Mouse (Mus musculus): ENCODE results near the gene Pdcd5. TPM values are rescaled to one million over a fixed set of nuclear protein-coding genes. Genes with fewer than 3 reads are reported as not detected.

The Pdcd5 gene
- polyA plus RNA-seq, 1 experiment from 2014 or later: 224 TPM

- 86% methylated on average over 3 of the region's 3 CpGs for WGBS
Observed at GRCm38 (mm10) chr7:35681559-35681958, 34.2 kb upstream of the Pdcd5 start.

DNA sequence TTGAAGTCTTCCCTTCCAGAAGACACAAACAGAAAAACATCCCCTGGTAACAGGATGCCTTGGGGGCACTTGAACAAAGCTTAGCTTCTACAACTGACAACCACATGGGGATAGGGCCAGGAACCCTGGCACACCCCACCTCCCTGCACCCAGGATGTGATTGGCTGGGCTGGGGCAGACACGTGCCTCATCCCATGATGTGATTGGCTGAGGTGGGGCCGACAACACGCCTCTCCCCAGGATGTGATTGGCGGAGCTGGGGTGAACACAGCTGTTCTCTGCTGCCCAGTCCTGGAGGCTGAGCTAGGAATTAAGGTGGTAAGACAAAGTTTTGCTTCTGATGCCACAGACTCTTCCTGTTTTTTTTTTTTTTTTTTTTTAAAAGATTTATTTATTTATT, 31.7 kb upstream of the Pdcd5 start:
- Histone ChIP-seq H3K27me3 (ENCODE audit: control insufficient read depth, insufficient read depth, low read depth, low read length) (no peaks in the 10 kb centered on the region), H3K4me1 (replicated peaks; ENCODE audit: control insufficient read depth, insufficient read depth, low read length) (no peaks in the 10 kb centered on the region), H3K4me2 (ENCODE audit: low read depth, low read length) (no peak overlapping the region), H3K36me3 (ENCODE audit: control insufficient read depth, insufficient read depth, low read length) (no peaks in the 10 kb centered on the region), H3K9ac (ENCODE audit: low read length) (no peak overlapping the region), H3K9me3 (ENCODE audit: control insufficient read depth, low read length) (no peaks in the 10 kb centered on the region), H3K4me3 (ENCODE audit: low read length) (no peak overlapping the region), H3K27ac (ENCODE audit: low read length) (no peak overlapping the region)
- WGBS: 76% methylated on average over 4 of the region's 4 CpGs
- no peak for ATAC-seq (ENCODE audit: low read depth)

More at GRCm38 (mm10) chr7:35681559-35681958, 34.2 kb upstream of the Pdcd5 start:
- Histone ChIP-seq H3K4me2 (ENCODE audit: low read depth, low read length) (no peak overlapping the region), H3K36me3 (ENCODE audit: control insufficient read depth, insufficient read depth, low read length) (no peaks in the 10 kb centered on the region), H3K4me3 (ENCODE audit: low read length) (no peak overlapping the region), H3K9me3 (ENCODE audit: control insufficient read depth, low read length) (no peaks in the 10 kb centered on the region), H3K4me1 (replicated peaks; ENCODE audit: control insufficient read depth, insufficient read depth, low read length) (no peaks in the 10 kb centered on the region; the same call in 1 of the 2 replicates), H3K27ac (ENCODE audit: low read length) (no peak overlapping the region), H3K27me3 (ENCODE audit: control insufficient read depth, insufficient read depth, low read depth, low read length) (no peaks in the 10 kb centered on the region), H3K9ac (ENCODE audit: low read length) (no peak overlapping the region)
- no peak for ATAC-seq (ENCODE audit: low read depth)

DNA sequence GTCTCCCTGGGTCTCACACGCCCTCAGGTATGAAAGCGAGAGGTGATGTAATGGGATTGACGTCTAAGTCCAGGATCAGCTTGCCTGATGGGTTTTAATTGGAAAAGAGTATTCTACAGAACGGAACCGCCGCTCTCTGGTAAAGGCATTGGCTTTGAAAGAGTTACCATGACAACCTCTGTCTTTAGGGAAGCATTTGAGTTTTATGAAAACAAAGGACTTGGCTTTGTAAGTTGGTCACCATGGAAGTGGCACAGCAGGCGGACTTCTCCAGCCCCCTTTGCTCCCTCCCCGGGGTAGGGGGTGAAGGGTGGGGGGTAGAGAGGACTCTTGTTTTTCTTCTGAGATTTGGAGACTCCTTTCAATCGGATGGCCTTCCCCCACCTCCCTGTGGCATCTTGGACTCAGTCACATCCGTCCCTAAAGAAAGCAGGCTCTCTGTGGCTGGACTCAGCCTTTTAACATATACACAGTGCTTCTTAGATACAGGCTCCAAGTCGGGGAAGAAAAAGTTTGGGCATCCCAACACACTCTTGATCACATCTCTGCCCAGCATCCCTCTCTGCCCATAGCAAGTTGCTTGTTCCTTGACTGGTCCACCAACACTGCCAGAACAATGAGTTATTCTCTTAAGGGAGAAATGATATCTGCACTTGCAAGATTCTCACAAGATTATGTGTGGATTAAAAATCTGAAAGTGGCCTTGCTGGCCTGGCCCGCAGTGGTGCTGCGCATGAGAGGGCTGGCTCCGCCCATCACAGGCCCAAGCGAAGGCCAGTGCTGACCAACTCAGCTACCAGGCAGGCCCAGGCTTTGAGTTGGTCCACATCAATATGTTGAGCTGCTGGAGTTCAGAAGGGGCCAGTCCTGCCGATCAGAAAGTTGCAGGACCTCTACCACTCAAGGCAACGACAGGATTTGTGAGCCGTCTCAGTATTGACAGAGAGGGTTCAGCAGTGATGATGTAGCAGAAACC, 21.0 kb upstream of the Pdcd5 start:
- no peaks in the 10 kb centered on the region for H3K4me1 ChIP-seq (replicated peaks; ENCODE audit: control insufficient read depth, insufficient read depth, low read length)
- H3K36me3 ChIP-seq (ENCODE audit: control insufficient read depth, insufficient read depth, low read length): no peaks in the 10 kb centered on the region
- no peak overlapping the region for H3K4me3 ChIP-seq (ENCODE audit: low read length)
- H3K4me2 ChIP-seq (ENCODE audit: low read depth, low read length): no peak overlapping the region
- 53% methylated on average over 18 of the region's 18 CpGs for WGBS
- no peak overlapping the region for H3K9ac ChIP-seq (ENCODE audit: low read length)
- no peak for ATAC-seq (ENCODE audit: low read depth)
- H3K27me3 ChIP-seq (ENCODE audit: control insufficient read depth, insufficient read depth, low read depth, low read length): no peaks in the 10 kb centered on the region
- H3K9me3 ChIP-seq (ENCODE audit: control insufficient read depth, low read length): no peaks in the 10 kb centered on the region
- no peak overlapping the region for H3K27ac ChIP-seq (ENCODE audit: low read length)

- H3K27ac ChIP-seq (ENCODE audit: low read length): no peak overlapping the region
- H3K4me1 ChIP-seq (replicated peaks; ENCODE audit: control insufficient read depth, insufficient read depth, low read length): no peaks in the 10 kb centered on the region
- 58% methylated on average over 16 of the region's 16 CpGs for WGBS
- H3K9me3 ChIP-seq (ENCODE audit: control insufficient read depth, low read length): no peaks in the 10 kb centered on the region
- H3K27me3 ChIP-seq (ENCODE audit: control insufficient read depth, insufficient read depth, low read depth, low read length): no peaks in the 10 kb centered on the region
- no peaks in the 10 kb centered on the region for H3K36me3 ChIP-seq (ENCODE audit: control insufficient read depth, insufficient read depth, low read length)
- H3K4me2 ChIP-seq (ENCODE audit: low read depth, low read length): no peak overlapping the region
- no peak overlapping the region for H3K4me3 ChIP-seq (ENCODE audit: low read length)
- no peak overlapping the region for H3K9ac ChIP-seq (ENCODE audit: low read length)
- no peak for ATAC-seq (ENCODE audit: low read depth)
Observed at GRCm38 (mm10) chr7:35663790-35664376, 16.6 kb upstream of the Pdcd5 start.

- no peak for ATAC-seq (ENCODE audit: low read depth)
Observed at GRCm38 (mm10) chr7:35659173-35659572, 11.9 kb upstream of the Pdcd5 start.

GRCm38 (mm10) chr7:35657829-35658228, 10.5 kb upstream of the Pdcd5 start:
- Histone ChIP-seq H3K27me3 (ENCODE audit: control insufficient read depth, insufficient read depth, low read depth, low read length) (no peaks in the 10 kb centered on the region), H3K4me3 (ENCODE audit: low read length) (no peak overlapping the region), H3K4me2 (ENCODE audit: low read depth, low read length) (no peak overlapping the region), H3K27ac (ENCODE audit: low read length) (no peak overlapping the region), H3K4me1 (replicated peaks; ENCODE audit: control insufficient read depth, insufficient read depth, low read length) (no peaks in the 10 kb centered on the region), H3K9me3 (ENCODE audit: control insufficient read depth, low read length) (no peaks in the 10 kb centered on the region), H3K9ac (ENCODE audit: low read length) (no peak overlapping the region), H3K36me3 (ENCODE audit: control insufficient read depth, insufficient read depth, low read length) (no peaks in the 10 kb centered on the region)
- no peak for ATAC-seq (ENCODE audit: low read depth)
- 47% methylated on average over 6 of the region's 6 CpGs for WGBS

More at GRCm38 (mm10) chr7:35659173-35659572, 11.9 kb upstream of the Pdcd5 start:
- no peak overlapping the region for H3K4me3 ChIP-seq (ENCODE audit: low read length)
- no peak overlapping the region for H3K9ac ChIP-seq (ENCODE audit: low read length)
- H3K36me3 ChIP-seq (ENCODE audit: control insufficient read depth, insufficient read depth, low read length): no peaks in the 10 kb centered on the region
- no peak overlapping the region for H3K27ac ChIP-seq (ENCODE audit: low read length)
- no peak overlapping the region for H3K4me2 ChIP-seq (ENCODE audit: low read depth, low read length)
- H3K27me3 ChIP-seq (ENCODE audit: control insufficient read depth, insufficient read depth, low read depth, low read length): no peaks in the 10 kb centered on the region
- 58% methylated on average over 3 of the region's 3 CpGs for WGBS
- H3K9me3 ChIP-seq (ENCODE audit: control insufficient read depth, low read length): no peaks in the 10 kb centered on the region
- H3K4me1 ChIP-seq (replicated peaks; ENCODE audit: control insufficient read depth, insufficient read depth, low read length): no peaks in the 10 kb centered on the region

GRCm38 (mm10) chr7:35651583-35652270, 4.4 kb upstream of the Pdcd5 start:
- Histone ChIP-seq H3K4me2 (ENCODE audit: low read depth, low read length) (no peak overlapping the region), H3K27me3 (ENCODE audit: control insufficient read depth, insufficient read depth, low read depth, low read length) (no peaks in the 10 kb centered on the region), H3K27ac (ENCODE audit: low read length) (no peak overlapping the region), H3K4me3 (ENCODE audit: low read length) (no peak overlapping the region), H3K9me3 (ENCODE audit: control insufficient read depth, low read length) (no peaks in the 10 kb centered on the region), H3K36me3 (ENCODE audit: control insufficient read depth, insufficient read depth, low read length) (no peaks in the 10 kb centered on the region), H3K4me1 (replicated peaks; ENCODE audit: control insufficient read depth, insufficient read depth, low read length) (no peaks in the 10 kb centered on the region), H3K9ac (ENCODE audit: low read length) (no peak overlapping the region)
- WGBS: 81% methylated on average over 10 of the region's 10 CpGs
- ATAC-seq (ENCODE audit: low read depth): no peak

DNA sequence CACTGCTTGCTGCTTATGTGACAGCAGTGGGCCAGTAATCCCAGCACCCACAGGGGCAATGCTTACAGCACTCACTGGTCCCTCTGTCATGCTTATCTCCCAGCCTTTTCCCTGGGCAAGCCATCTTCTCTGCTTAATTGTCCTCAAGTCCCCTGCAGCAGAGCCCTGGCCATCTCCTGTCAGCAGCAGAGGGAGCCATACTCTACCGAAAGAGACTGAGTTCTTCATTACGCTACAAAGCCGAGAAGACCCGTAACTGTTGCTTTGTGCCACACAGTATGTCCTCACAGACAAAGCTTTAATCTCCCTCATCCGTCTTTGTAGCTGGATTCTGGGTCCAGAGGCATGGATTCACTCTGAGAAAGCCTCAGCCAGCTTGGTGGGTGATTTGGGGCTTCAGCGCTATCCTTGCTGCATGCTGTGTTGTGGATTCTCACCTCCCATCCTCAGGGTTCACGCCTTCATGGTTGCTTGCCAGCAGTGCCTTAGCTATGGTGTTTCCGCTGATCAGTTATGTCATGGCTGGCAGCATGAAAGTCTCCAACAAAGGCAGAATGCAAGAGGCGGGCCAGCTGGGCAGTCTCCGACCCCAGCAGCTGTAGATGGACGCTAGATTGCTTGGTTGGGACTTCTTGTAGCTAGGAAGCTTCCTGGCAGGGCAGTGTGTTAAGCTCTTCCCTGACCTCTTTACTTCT, 3.5 kb upstream of the Pdcd5 start:
- no peaks in the 10 kb centered on the region for H3K27me3 ChIP-seq (ENCODE audit: control insufficient read depth, insufficient read depth, low read depth, low read length)
- no peak overlapping the region for H3K4me2 ChIP-seq (ENCODE audit: low read depth, low read length)
- H3K36me3 ChIP-seq (ENCODE audit: control insufficient read depth, insufficient read depth, low read length): no peaks in the 10 kb centered on the region
- H3K4me3 ChIP-seq (ENCODE audit: low read length): no peak overlapping the region
- ATAC-seq (ENCODE audit: low read depth): no peak
- H3K9me3 ChIP-seq (ENCODE audit: control insufficient read depth, low read length): no peaks in the 10 kb centered on the region
- no peak overlapping the region for H3K9ac ChIP-seq (ENCODE audit: low read length)
- peaks cover 2% of the 10 kb centered on the region; the same call in 1 of the 2 replicates for H3K4me1 ChIP-seq (replicated peaks; ENCODE audit: control insufficient read depth, insufficient read depth, low read length)
- 64% methylated on average over 11 of the region's 11 CpGs for WGBS
- no peak overlapping the region for H3K27ac ChIP-seq (ENCODE audit: low read length)
